Mouse (Mus musculus): ENCODE results near the gene Fmnl2.

The Fmnl2 gene

GRCm38 (mm10) chr2:52864635-52865034, 7.0 kb downstream of the Fmnl2 start:
- DNase-seq (ENCODE audit: low spot score): no peak

- no peak for DNase-seq (ENCODE audit: low spot score)
Observed at GRCm38 (mm10) chr2:52866151-52866550, 8.5 kb downstream of the Fmnl2 start.

- DNase-seq (ENCODE audit: low spot score): no peak
Observed at GRCm38 (mm10) chr2:52867781-52868180, 10.1 kb downstream of the Fmnl2 start.

GRCm38 (mm10) chr2:52868181-52868580, 10.5 kb downstream of the Fmnl2 start:
- DNase-seq (ENCODE audit: low spot score): no peak

DNA sequence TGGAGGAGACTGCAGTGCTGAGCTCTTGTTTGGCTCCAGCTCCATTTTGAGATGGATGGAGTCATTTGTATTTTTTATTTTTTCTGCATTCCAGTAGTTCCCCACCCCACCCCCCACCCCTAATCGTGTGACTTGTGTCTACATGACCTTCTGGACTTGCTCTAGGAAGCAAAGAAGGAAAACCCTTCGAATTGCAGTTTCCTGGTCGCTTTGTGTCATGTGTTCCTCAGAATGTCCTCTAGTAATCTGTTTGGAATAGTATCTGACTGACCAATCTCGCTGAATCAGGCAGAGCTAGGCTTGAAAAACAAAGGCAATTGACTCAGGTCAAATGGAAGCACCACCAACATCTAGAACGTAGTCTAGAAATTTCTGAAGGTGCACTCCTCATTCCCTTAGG, 15.0 kb downstream of the Fmnl2 start:
- no peak for DNase-seq (ENCODE audit: low spot score)

GRCm38 (mm10) chr2:52873276-52874063, 15.8 kb downstream of the Fmnl2 start:
- DNase-seq (ENCODE audit: low spot score): peak; percentile 47

DNA sequence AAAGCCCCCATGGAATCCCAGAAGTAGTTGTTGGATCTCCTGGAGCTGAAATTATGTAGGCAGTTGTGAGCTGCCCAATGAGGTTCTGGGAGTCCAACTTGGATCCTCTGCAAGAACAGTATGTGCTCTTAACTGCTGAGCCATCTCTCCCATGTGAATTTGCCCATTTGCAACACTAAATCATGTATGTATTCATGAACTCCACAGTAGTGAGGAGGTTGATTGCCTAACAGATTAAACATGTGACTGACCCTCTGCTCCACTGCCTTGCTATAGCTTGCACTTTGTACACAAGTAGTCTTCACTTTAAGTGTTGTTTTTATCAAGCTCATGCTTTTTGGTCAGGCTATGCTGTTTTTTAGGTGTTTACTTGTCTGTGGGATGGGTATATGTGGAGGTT, 17.1 kb downstream of the Fmnl2 start:
- no peak for DNase-seq (ENCODE audit: low spot score)

DNA sequence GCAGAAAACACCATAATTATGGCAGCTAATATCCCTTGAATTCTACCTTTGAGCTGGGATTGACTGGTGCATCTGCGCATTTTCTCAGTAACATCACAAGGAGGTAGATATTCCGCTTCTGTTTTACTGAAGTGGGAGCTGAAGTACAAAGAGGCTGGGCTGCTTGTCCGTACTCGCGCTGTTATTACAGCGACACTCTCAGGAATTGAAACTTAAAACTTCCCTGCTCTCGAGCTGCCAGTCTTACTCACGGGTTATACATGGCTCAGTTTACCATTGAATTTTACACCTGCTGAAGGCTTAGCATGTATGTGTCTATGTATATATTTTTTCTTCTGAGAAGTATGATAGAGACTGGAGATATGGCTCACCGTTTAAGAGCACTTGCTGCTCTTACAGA, 18.1 kb downstream of the Fmnl2 start:
- no peak for DNase-seq (ENCODE audit: low spot score)

- DNase-seq (ENCODE audit: low spot score): no peak
Observed at GRCm38 (mm10) chr2:52883401-52883800, 25.7 kb downstream of the Fmnl2 start.

GRCm38 (mm10) chr2:52884082-52884481, 26.4 kb downstream of the Fmnl2 start:
- no peak for DNase-seq (ENCODE audit: low spot score)

- DNase-seq (ENCODE audit: low spot score): no peak
Observed at GRCm38 (mm10) chr2:52885071-52885470, 27.4 kb downstream of the Fmnl2 start.

- no peak for DNase-seq (ENCODE audit: low spot score)
Observed at GRCm38 (mm10) chr2:52887281-52887680, 29.6 kb downstream of the Fmnl2 start.

- DNase-seq (ENCODE audit: low spot score): no peak
Observed at GRCm38 (mm10) chr2:52891115-52891514, 33.5 kb downstream of the Fmnl2 start.

DNA sequence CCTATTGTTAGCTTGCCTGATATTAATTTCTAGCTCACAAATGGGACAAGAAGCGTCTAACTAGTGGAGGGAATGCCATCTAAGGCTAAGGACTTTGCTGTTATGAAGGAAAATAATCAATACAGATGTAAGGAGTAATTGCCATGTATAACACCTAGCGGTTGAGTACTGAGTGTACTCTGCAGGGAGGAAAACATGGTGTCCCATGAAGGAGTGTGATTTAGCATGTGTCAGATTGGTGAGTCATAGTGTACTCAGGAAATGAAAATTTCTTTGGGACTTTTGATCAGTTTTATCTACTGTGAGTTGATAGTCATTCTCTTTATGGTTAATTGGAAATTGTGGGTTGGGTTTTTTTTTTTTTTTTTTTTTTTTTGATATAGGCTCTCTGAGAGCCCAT, 34.1 kb downstream of the Fmnl2 start:
- DNase-seq (ENCODE audit: low spot score): no peak

DNA sequence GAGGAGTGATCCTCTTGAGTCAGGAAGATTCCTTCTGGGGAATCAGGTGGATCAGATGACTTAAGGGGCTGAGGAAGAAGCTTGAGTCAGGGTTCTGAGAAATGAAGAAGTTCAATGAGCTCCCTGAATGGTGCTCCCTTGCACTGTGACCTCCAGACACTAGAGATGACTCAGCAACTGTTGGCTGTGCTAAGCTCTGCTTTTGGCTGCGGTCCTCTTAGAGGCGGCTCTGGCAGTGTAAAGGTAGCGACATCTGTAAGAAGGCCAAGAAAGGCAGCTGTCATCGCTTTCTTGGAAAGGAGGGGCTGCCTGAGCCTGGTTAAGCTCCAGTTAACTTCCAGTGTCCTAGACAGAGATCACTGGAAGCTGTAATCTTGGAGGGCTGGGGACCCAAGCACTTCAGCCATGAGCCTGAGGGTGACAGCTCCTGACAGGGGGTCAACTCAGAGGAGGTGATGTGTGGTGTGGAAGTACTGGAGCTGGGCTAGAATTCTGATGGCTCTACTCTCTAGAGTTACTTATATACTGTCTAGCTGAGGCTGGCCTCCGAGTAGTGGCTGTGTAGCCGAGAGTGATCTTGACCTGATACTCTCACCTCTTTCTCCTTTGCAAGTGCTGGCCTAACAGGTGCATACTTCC, 37.4 kb downstream of the Fmnl2 start:
- DNase-seq (ENCODE audit: low spot score): no peak

GRCm38 (mm10) chr2:52896995-52897394, 39.3 kb downstream of the Fmnl2 start:
- DNase-seq (ENCODE audit: low spot score): no peak

DNA sequence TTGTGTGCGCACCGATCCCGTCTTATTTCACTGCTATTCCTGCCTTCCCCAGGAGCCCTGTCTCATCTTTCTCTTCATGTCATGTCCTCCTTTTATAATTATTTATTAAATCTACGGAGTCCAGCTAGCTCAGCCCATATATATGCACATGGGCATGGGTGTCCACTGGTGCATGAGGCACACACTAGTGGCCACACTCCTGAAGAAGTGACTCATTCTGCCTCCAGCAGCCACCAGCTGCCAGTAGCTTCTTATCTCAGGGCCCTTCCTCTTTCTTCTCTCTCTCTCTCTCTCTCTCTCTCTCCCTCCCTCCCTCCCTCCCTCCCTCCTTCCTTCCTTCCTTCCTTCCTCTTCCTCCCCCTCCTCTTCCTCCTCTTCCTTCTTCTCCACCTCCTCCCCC, 43.1 kb downstream of the Fmnl2 start:
- no peak for DNase-seq (ENCODE audit: low spot score)

DNA sequence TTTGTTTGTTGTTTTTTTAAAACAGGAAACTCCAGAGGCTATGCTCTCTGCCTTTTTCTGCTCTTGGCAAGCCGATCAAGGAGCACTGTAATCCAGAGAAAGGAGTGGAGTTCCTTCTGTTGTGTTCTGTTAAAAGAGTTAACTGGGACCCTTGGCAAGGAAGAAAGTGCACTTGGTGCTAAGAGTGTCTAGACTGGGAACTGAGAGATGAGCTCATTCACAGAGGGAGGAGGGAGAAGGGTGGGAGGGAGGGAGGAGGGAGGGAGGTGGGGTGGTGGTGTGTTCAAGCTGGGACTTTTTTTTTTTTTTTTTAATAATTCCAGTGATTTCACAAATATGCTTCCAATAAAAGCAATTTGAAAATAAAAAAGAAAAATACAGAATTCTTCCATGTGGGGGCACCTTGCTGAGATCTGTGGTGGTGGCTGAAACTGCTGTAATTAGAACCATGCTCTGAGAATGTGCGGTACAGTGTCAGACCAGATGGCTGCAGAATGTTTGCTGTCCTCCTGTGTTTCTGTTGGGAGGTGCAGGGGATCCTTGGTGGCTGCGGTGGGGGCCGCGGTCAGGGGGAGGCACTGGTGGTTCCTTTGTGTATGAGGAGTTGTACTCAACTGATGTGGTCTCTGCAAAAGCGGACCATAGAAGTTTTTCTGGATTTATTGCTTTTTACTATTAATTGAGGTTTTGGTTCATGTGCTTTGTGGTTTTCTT, 43.8 kb downstream of the Fmnl2 start:
- no peak for DNase-seq (ENCODE audit: low spot score)

DNA sequence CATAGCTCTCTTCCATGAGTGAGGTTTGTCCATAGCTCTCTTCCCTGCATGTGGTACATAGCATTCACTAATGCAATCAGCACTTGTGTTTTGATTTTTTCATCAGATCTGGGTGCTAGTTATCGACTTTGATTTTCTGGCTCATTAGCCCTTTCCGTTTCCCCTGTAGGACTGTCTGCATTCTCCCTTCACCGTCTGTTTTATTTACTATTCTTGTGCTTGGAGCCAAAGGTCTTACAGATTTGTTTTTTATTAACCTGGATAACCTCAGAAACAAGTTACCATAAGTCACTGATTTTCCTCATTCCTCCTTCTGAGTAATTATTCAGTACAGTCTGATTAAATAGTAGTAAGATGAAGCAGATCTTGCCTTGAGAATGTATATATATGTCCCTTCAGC, 44.8 kb downstream of the Fmnl2 start:
- no peak for DNase-seq (ENCODE audit: low spot score)

DNA sequence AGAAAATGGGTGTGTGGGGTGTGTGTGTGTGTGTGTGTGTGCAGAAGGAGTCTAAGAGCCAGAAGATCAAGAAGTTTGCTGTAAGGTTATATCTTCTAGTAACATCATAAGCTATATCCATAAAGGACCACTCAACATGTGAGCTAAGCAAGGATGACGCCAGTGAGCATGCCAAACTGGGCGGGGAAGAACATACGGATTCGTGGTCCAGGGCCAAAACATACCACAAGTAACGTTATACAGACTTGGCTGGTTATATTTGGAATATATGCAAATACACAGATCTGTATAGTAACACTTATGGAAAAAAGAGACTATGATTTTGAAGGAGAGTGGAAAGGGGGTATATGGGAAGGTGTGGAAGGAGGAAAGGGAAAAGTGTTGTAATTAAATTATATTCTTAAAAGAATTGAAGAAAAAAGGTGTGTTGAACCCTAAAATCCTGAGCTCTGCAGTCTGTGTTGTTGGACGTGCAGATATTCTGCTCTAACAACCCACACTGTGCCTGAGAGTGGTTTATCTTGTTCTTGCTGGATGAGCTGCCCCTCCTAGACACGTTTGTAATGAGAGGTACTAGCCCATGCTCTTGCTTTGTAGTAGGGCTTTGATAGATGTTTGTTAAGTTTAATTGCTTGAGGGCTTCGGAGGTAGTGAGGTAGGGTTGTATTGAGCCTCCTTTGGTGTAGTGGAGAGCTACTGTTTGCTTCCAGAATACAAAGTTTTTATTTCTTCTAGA, 45.7 kb downstream of the Fmnl2 start:
- no peak for DNase-seq (ENCODE audit: low spot score)

- no peak for DNase-seq (ENCODE audit: low spot score)
Observed at GRCm38 (mm10) chr2:52904526-52904925, 46.9 kb downstream of the Fmnl2 start.

DNA sequence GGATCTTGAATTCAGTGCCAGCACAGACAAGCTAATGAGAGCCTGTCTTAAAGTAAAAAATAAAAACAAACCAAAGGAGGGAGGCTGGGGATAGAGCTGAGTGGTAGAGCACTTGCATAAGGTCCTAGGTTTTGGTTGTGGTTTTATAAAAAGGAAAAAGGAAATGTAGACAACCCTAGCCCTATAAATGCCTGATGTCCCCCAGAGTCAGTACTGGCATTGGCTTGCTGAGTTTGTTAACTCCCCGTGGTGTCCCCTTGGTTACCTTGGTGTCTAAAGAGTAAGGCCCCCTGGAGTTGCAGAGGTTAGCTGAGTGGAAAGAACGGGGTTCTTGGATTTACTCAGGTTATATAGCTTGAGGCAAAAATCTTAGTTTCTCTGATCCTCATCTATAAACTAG, 55.7 kb downstream of the Fmnl2 start:
- DNase-seq (ENCODE audit: low spot score): no peak
